ENCODE assay signal across 8 mouse cellular contexts in the genomic region with DNA sequence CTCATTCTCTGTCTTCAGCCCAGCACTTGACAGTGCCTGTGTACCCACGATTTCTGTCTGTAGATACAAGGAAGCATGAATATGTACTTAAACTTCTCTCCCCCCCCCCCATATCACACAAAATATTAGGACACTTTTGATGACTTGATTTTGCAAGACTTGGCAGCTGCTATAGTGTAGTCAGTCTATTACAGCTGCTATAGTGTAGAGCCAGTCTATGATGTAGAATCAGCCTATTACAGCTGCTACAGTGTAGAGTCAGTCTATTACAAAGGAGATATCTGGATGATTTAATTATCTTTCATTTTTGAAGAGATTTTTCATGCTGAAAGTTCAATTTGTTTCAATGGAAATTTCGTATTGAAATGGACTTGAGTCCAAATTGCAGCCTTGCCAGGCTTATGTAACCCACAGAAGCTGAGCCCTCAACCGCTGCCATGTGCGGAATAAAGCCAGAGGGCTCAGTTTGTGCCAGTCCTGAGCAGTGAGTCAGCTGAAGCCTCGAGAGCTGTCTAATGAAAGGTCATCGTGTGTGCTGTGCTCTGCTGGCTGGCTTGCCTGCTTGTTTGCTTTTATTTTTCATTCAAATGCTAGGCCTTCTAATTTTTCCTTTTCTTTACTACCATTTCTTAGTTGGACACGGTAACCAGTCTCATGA. TPM values are rescaled to one million over a fixed set of nuclear protein-coding genes. Genes with fewer than 3 reads are reported as not detected.
DNase-seq lines count a peak whose midpoint lies in the region; ATAC-seq and TF ChIP-seq lines count a peak whose summit lies in the region.

No protein-coding gene starts in this region.

- WGBS in kidney, adult 2 months = 52% methylated on average over 7 of the region's 7 CpGs
- WGBS in kidney, embryonic 15.5 days = 81% methylated on average over 7 of the region's 7 CpGs
- WGBS in midbrain, embryonic 16.5 days = 74% methylated on average over 7 of the region's 7 CpGs

- H3K9ac ChIP-seq in kidney, embryonic 15.5 days = no peak overlapping the region
- H3K9ac ChIP-seq in midbrain, embryonic 16.5 days (ENCODE audit: low read depth, low read length) = no peak overlapping the region

- no peaks in the 10 kb centered on the region for H3K36me3 ChIP-seq in kidney, adult 2 months (ENCODE audit: control insufficient read depth, insufficient read depth, low read length)
- peaks cover 7% of the 10 kb centered on the region; the same call in 1 of the 2 replicates for H3K36me3 ChIP-seq in kidney, embryonic 15.5 days
- H3K36me3 ChIP-seq in midbrain, embryonic 16.5 days (ENCODE audit: control insufficient read depth, insufficient read depth, low read length) = peaks cover 7% of the 10 kb centered on the region; the same call in 1 of the 2 replicates

- no peak for TF ChIP-seq CTCF in kidney, adult 2 months (conservative IDR thresholded peaks at IDR 0.05; ENCODE audit: insufficient read depth, insufficient read length, low read depth, low read length)

- no peak overlapping the region for H3K4me2 ChIP-seq in kidney, embryonic 15.5 days
- no peak overlapping the region for H3K4me2 ChIP-seq in midbrain, embryonic 16.5 days (ENCODE audit: low read length)

- H3K4me3 ChIP-seq in kidney, adult 2 months (ENCODE audit: insufficient read depth, low read depth, low read length) = no peak overlapping the region
- H3K4me3 ChIP-seq in kidney, embryonic 15.5 days (replicated peaks) = no peak overlapping the region
- H3K4me3 ChIP-seq in midbrain, embryonic 16.5 days (ENCODE audit: low read depth, low read length) = no peak overlapping the region

- no peaks in the 10 kb centered on the region for H3K27me3 ChIP-seq in kidney, adult 2 months (replicated peaks; ENCODE audit: control insufficient read depth, insufficient read depth, low read length)
- H3K27me3 ChIP-seq in kidney, embryonic 15.5 days = no peaks in the 10 kb centered on the region
- H3K27me3 ChIP-seq in midbrain, embryonic 16.5 days (ENCODE audit: control insufficient read depth, insufficient read depth, low read depth, low read length) = no peaks in the 10 kb centered on the region

- no peak overlapping the region for H3K27ac ChIP-seq in kidney, adult 2 months (ENCODE audit: insufficient read depth, low read depth, low read length)
- no peak overlapping the region for H3K27ac ChIP-seq in kidney, embryonic 15.5 days
- no peak overlapping the region for H3K27ac ChIP-seq in midbrain, embryonic 16.5 days (ENCODE audit: low read length)

- ATAC-seq in kidney, embryonic 15.5 days (replicated peaks; ENCODE audit: low FRiP score) = no peak
- no peak for ATAC-seq in activated CD4-positive, CD25-positive, alpha-beta regulatory T cell, adult 4 months
- ATAC-seq in midbrain, embryonic 16.5 days = no peak

- TF ChIP-seq POLR2A in kidney, adult 2 months (IDR thresholded peaks at IDR 0.05; ENCODE audit: low read depth, low read length) = no peak

- peak; percentile 91 for DNase-seq in kidney, adult 2 months
- DNase-seq in adrenal gland, postnatal 10 days = peak; percentile 84
- peak; percentile 65 for DNase-seq in gastrocnemius, postnatal 10 days
- DNase-seq in layer of hippocampus, postnatal 36 days = peak; percentile 63 to 74
- DNase-seq in right cerebral cortex, postnatal 25 days = peak; percentile 37

- H3K9me3 ChIP-seq in kidney, embryonic 15.5 days (replicated peaks) = no peaks in the 10 kb centered on the region
- H3K9me3 ChIP-seq in midbrain, embryonic 16.5 days (replicated peaks; ENCODE audit: control insufficient read depth, low read length, poor library complexity, severe bottlenecking) = no peaks in the 10 kb centered on the region

- H3K4me1 ChIP-seq in kidney, adult 2 months (ENCODE audit: control insufficient read depth, insufficient read depth, low read length) = no peaks in the 10 kb centered on the region; the same call in 1 of the 2 replicates
- H3K4me1 ChIP-seq in kidney, embryonic 15.5 days = no peaks in the 10 kb centered on the region
- no peaks in the 10 kb centered on the region for H3K4me1 ChIP-seq in midbrain, embryonic 16.5 days (ENCODE audit: control insufficient read depth, insufficient read depth, low read length)

RNA-seq across cellular contexts. Expression of a gene that starts 36.2 kb away (rescaled TPM):
- 37.4 and 38.9 TPM in 2 replicates for polyA plus RNA-seq in kidney, adult 2 months (2012; rRNA removed)
- 24.7 and 26.6 TPM in 2 replicates for polyA plus RNA-seq in kidney, embryonic 15.5 days (2015; fragmentation: Nextera tagmentation; extraction: Ambion mirVana)
- 10 to 100 TPM; 39.2 to 40.2 TPM for total RNA-seq in adrenal gland, postnatal 10 days (2021)
- 1 to 10 TPM; 2.8 TPM for total RNA-seq in gastrocnemius, postnatal 10 days (2021)
- total RNA-seq in layer of hippocampus, postnatal 36 days (2021) = 10 to 100 TPM; 76.2 to 80.1 TPM
- 10 to 100 TPM; 22.2 to 25.5 TPM for polyA plus RNA-seq in activated CD4-positive, CD25-positive, alpha-beta regulatory T cell, adult 4 months (2017; shearing (Covaris generic))
- polyA plus RNA-seq in midbrain, embryonic 16.5 days (2015; fragmentation: Nextera tagmentation; extraction: Ambion mirVana) = 42.8 and 42.9 TPM in 2 replicates

RNA-seq across cellular contexts. Expression of a gene that starts 41.2 kb away (rescaled TPM):
- polyA plus RNA-seq in kidney, adult 2 months (2012; rRNA removed) = 9.0 and 13.8 TPM in 2 replicates
- 53.0 and 55.5 TPM in 2 replicates for polyA plus RNA-seq in kidney, embryonic 15.5 days (2015; fragmentation: Nextera tagmentation; extraction: Ambion mirVana)
- total RNA-seq in adrenal gland, postnatal 10 days (2021) = 10 to 100 TPM; 31.6 to 37.2 TPM
- total RNA-seq in gastrocnemius, postnatal 10 days (2021) = 10 to 100 TPM; 21.4 to 22.7 TPM
- 10 to 100 TPM; 26.5 to 30.9 TPM for total RNA-seq in layer of hippocampus, postnatal 36 days (2021)
- polyA plus RNA-seq in activated CD4-positive, CD25-positive, alpha-beta regulatory T cell, adult 4 months (2017; shearing (Covaris generic)) = 10 to 100 TPM; 35.2 to 38.5 TPM
- polyA plus RNA-seq in midbrain, embryonic 16.5 days (2015; fragmentation: Nextera tagmentation; extraction: Ambion mirVana) = 42.8 and 46.7 TPM in 2 replicates

RNA-seq across cellular contexts. Expression of a gene that starts 44.5 kb away (rescaled TPM):
- 0.37 and 3.0 TPM in 2 replicates for polyA plus RNA-seq in kidney, adult 2 months (2012; rRNA removed)
- 0.29 and 0.30 TPM in 2 replicates for polyA plus RNA-seq in kidney, embryonic 15.5 days (2015; fragmentation: Nextera tagmentation; extraction: Ambion mirVana)
- 1 to 10 TPM; 4.2 to 7.8 TPM for total RNA-seq in adrenal gland, postnatal 10 days (2021)
- under 1 TPM; 0.05 to 0.11 TPM for total RNA-seq in gastrocnemius, postnatal 10 days (2021)
- total RNA-seq in layer of hippocampus, postnatal 36 days (2021) = not detected
- 1 to 10 TPM; 2.6 to 4.1 TPM for polyA plus RNA-seq in activated CD4-positive, CD25-positive, alpha-beta regulatory T cell, adult 4 months (2017; shearing (Covaris generic))
- polyA plus RNA-seq in midbrain, embryonic 16.5 days (2015; fragmentation: Nextera tagmentation; extraction: Ambion mirVana) = 0.04 and 0.07 TPM in 2 replicates

RNA-seq across cellular contexts. Expression of a gene that starts 59.1 kb away (rescaled TPM):
- 36.8 and 42.9 TPM in 2 replicates for polyA plus RNA-seq in kidney, adult 2 months (2012; rRNA removed)
- polyA plus RNA-seq in kidney, embryonic 15.5 days (2015; fragmentation: Nextera tagmentation; extraction: Ambion mirVana) = 33.7 and 35.1 TPM in 2 replicates
- 10 to 100 TPM; 32.3 to 40.9 TPM for total RNA-seq in adrenal gland, postnatal 10 days (2021)
- total RNA-seq in gastrocnemius, postnatal 10 days (2021) = 10 to 100 TPM; 12.4 to 15.2 TPM
- total RNA-seq in layer of hippocampus, postnatal 36 days (2021) = 10 to 100 TPM; 26.8 to 32.8 TPM
- 10 to 100 TPM; 31.6 to 42.7 TPM for polyA plus RNA-seq in activated CD4-positive, CD25-positive, alpha-beta regulatory T cell, adult 4 months (2017; shearing (Covaris generic))
- polyA plus RNA-seq in midbrain, embryonic 16.5 days (2015; fragmentation: Nextera tagmentation; extraction: Ambion mirVana) = 68.8 and 73.2 TPM in 2 replicates

Comparison
In these comparisons a context has a peak if more than half of its experiments do, and no peak if none do; other contexts are left out.
1. DNase-seq: peak in every context shown above with its lines; median percentile 91 in kidney, adult 2 months; 84 in adrenal gland, postnatal 10 days; 68 in layer of hippocampus, postnatal 36 days; 65 in gastrocnemius, postnatal 10 days; 37 in right cerebral cortex, postnatal 25 days.